Mouse (Mus musculus) kidney, postnatal 14 days (tissue): ENCODE results near the gene Ncoa1.

Experiments used
- DNase-seq: peaks from one replicate; pipeline ENCODE4 v3.0.0; 2022; ENCODE audit warnings: mixed read lengths

The Ncoa1 gene

GRCm38 (mm10) chr12:4476832-4477671 is at the start of gene Ncoa1:
TSS of gene Ncoa1 (minus strand) at chr12:4477182.
- peak; percentile 87 for DNase-seq

DNA sequence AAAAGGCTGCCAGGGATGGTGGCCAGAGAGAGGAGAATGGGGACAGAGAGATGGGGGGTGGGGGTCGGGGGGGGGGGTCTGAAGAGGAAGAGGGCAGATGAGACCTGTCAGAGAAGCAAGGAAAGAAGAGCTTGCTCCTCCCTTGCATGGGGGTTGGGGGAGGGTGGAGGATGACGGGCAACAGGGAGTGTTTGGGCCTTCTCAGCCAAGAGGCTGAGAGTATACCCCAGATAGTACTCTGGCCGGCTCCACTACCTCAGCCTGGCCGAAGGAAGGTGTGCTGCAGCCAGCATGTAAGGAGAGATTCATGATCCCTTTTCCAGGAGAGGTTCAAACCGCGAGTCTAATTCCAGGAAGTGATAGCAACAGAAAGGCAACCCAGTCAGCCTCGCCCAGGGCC is 47.6 kb upstream of the Ncoa1 start:
- DNase-seq: no peak

GRCm38 (mm10) chr12:4523688-4524298 is 46.8 kb upstream of the Ncoa1 start:
- no peak for DNase-seq

- peak; percentile 66 for DNase-seq
Observed at GRCm38 (mm10) chr12:4523208-4523607, 46.2 kb upstream of the Ncoa1 start.

GRCm38 (mm10) chr12:4518957-4519356 is 42.0 kb upstream of the Ncoa1 start:
- peak; percentile 9 for DNase-seq

GRCm38 (mm10) chr12:4509591-4510061 is 32.6 kb upstream of the Ncoa1 start:
- peak; percentile 14 for DNase-seq

GRCm38 (mm10) chr12:4508182-4508581 is 31.2 kb upstream of the Ncoa1 start:
- DNase-seq: no peak

DNA sequence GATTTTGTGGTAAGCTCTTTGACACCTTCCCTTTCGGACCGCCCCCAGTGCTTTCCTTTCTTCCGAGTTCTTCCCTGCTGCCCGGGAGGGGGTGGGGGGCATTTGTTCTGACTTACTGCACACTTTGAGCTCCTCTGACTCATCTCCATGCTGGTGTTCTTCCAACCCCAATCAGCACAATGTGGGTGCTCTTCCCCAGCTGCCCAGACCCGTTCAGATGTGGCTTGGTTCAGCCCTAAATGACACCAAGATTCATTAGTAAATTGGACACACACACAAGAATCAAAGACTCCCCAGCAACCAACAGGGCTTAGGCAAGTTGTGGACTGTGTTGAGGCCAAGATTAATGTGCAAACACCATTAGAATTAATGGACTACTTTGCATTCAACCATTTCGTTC is 30.5 kb upstream of the Ncoa1 start:
- no peak for DNase-seq

DNA sequence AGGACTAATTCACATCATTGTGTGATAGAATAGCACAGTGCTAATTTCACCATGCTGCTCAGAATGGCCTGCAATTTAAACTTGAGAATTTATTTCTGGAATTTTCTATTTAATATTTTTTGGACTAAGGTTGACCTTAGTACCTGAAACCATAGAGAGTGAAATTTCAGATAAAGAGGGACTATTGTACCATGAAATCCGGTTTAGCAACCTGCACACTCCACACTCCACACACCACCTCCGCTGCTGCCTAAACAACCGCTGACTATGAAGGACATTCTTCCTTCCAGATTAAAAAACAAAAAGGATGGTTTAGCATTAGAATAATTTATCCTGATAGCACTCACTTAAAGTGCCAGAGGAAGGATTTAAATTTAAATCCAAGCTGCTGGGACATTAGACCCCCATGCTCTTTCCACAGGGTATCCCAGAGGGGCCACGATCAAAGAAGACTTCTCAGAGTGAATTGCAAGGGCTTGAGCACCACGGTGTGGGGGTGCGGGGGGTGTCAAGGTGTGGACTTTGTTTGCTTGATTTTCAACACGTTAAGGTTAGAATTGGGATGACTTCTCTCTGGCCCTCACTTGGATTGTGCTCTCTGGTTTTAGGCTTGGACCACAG is 29.9 kb upstream of the Ncoa1 start:
- no peak for DNase-seq

- no peak for DNase-seq
Observed at GRCm38 (mm10) chr12:4505298-4505697, 28.3 kb upstream of the Ncoa1 start.

- no peak for DNase-seq
Observed at GRCm38 (mm10) chr12:4503673-4504326, 26.8 kb upstream of the Ncoa1 start.

GRCm38 (mm10) chr12:4501916-4502315 is 24.9 kb upstream of the Ncoa1 start:
- no peak for DNase-seq

- DNase-seq: no peak
Observed at GRCm38 (mm10) chr12:4500516-4500915, 23.5 kb upstream of the Ncoa1 start.

GRCm38 (mm10) chr12:4499651-4500175 is 22.7 kb upstream of the Ncoa1 start:
- DNase-seq: no peak

DNA sequence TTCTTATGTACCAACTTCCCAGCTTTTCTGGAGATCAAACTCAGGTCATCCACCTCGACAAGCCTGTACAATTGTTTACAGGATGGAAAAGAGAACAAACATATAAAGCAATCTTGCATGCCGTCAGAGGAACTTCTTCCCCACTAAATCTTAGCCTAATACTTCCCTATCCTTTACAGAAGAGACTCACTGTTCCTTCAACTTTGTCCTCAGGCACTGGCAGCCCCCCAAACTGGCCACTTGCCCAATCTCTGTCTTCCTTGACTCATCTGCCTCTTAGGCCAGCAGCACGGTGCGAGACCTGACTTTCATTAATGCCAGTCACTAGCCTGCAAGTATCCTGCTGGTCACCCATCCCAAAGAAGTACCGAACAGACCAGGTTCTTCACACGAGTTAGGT is 11.4 kb upstream of the Ncoa1 start:
- DNase-seq: peak; percentile 86

DNA sequence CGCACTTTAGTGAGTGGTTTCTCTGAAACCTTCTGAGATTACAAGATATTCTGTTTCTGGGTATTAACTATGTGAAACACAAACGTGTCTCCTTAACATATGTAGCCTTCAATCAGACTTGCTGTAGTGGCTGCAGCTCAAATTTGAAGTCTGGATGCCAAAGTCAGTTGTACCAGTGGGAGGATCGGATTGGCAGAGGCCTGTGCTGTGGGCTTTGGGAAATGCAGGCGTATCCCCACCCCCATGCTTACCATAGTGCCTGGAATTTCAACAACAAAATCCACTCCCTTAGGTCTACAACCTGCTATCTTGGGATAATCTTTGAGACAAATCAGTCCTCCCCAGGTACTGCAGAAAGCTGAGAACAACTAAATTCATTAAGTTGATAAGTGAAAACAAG is 6.4 kb upstream of the Ncoa1 start:
- no peak for DNase-seq

DNA sequence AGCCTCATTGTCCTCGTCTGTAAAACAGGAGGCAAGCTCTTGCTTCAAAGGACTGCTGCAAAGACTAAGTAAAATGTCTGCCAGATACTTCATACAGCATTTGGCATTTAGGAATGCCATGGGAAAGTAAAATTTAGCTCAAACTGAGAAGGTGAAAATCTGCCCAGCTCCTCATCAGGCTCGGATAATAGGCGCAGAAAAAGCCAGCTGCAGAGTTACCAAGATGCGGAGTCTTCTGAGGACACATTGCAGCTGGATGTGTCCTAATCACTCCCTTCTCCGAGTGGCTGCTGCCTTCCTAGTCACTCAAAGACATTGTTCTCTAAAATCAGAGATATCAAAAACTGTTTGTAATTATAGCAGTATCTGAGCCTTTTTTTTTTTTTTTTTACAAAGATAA is 4.7 kb upstream of the Ncoa1 start:
- DNase-seq: no peak

DNA sequence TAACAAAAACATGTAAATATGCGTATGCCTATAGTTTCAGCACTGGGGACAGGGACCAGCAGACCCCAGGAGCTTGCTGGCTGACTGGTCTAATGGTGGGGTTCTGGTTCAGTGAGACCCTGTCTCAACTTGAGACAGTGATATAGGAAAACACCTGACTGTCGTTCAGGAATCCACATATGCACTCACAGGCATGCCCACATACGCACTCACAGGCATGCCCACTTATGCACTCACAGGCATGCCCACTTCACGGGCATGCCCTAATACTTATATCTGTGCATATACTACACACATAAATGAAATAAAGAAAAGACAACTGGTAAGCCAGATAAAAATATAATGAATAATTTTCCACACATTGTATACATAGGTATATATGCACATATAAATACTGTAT is 3.3 kb upstream of the Ncoa1 start:
- no peak for DNase-seq

GRCm38 (mm10) chr12:4479171-4479881 is 2.3 kb upstream of the Ncoa1 start:
- DNase-seq: no peak

DNA sequence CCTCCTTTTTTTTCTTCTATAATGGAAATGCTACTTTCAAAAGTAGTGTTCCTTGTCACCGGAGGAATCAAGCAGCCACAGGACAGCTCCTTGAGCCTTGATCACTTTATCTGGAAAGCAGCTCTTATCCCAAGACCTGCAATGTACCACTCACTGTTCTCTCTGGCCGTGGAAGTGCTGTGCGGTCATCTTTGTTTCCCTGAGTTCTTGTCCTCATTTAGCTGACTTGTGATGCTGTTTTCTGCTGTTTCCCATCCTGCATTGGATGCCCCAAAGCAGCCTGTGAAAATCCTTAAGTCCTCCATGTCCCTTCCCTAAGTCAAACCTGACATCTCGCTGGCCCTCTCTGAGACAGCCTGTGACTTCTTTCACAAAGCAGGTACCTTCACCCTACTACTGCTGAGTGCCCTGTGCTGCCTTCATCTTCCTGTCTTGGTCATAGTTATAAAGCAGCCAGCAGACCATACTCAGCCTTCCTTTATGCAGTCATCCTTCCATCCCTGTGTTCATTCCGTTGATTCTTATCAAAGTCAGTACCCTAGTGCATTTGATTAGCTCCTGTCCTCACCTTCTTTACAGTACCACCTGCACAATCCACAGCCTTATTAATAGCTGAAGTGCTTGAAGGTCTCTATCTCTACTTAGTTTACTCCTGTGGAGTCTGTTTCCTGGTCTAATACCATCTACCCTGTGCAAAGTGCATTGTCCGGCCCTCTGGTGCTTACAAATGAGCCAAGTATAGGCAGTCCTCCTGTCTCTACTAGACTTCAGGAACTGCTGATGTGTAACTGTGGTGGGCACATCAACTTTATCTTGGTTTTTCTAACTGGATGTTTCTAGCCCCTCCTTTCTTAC is 1.2 kb upstream of the Ncoa1 start:
- DNase-seq: no peak

DNA sequence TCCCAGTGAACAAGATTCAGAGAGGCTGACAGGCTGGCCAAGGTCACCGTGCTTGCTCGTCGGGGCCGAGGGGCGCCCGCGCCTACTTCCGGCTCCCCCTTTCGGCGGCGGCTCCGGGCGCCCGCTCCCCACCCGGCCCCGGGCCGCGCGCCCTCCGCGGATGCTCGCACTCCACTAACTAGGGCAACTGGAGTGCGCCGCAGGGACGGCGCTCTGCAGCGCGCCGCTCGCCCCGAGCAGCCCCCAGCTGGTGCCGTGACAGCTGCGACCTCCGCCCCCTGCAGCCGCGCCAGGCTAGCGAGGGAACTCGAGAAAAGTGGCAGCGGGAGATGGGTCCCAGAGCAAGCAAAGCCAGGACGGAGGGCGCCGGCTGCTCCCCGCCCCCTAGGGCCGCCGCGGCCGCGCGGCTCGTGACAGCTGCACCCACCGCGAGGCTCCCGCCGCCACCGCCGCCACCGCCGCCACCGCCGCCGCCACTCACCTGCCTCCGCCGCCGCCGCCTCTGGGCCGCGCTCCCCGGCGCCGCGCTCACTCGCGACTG is 621 bp downstream of the Ncoa1 start:
- DNase-seq: peak; percentile 72
